Mouse (Mus musculus) thymus, adult 2 months (tissue): ENCODE data around the gene Mylip. TPM values are rescaled to one million over a fixed set of nuclear protein-coding genes. Genes with fewer than 3 reads are reported as not detected.

Source experiments
- DNase-seq: peaks from one replicate; pipeline ENCODE4 v3.0.0; 2021
- H3K27ac ChIP-seq: fragments of 200-500 bp; 2 replicates; pipeline ENCODE4 v1.5.1; 2012; ENCODE audit warnings: low read length, control low read depth; ENCODE audit not compliant: control insufficient read depth, insufficient read depth
- H3K27me3 ChIP-seq: fragments of 200-500 bp; 2 replicates; pipeline ENCODE4 v1.6.1; 2012; ENCODE audit warnings: mild to moderate bottlenecking, low read length, moderate library complexity, mixed read lengths; ENCODE audit not compliant: control insufficient read depth, insufficient read depth
- H3K36me3 ChIP-seq: fragments of 200-500 bp; 2 replicates; pipeline ENCODE4 v1.6.1; 2012; ENCODE audit warnings: mild to moderate bottlenecking, low read length, moderate library complexity; ENCODE audit not compliant: control insufficient read depth, insufficient read depth
- H3K4me1 ChIP-seq: fragments of 200-500 bp; replicated peaks from 2 replicates; pipeline ENCODE4 v1.6.1; 2012; ENCODE audit warnings: low read length; ENCODE audit not compliant: control insufficient read depth, insufficient read depth
- H3K4me3 ChIP-seq: fragments of 200-500 bp; 2 replicates; pipeline ENCODE4 v1.5.1; 2012; ENCODE audit warnings: mild to moderate bottlenecking, low read length, control low read depth, moderate library complexity; ENCODE audit not compliant: control insufficient read depth, insufficient read depth
- CTCF ChIP-seq: fragments of 200-500 bp; IDR thresholded peaks from 2 replicates; pipeline ENCODE4 v1.5.1; 2012; ENCODE audit warnings: mild to moderate bottlenecking, control low read depth, low read length, moderate library complexity, borderline replicate concordance; ENCODE audit not compliant: control insufficient read depth, poor library complexity, insufficient read depth; ENCODE audit errors: extremely low read depth
- POLR2A ChIP-seq: fragments of 200-500 bp; IDR thresholded peaks from 2 replicates; pipeline ENCODE4 v1.6.1; 2012; ENCODE audit warnings: mild to moderate bottlenecking, low read length, control low read depth, moderate library complexity; ENCODE audit not compliant: control insufficient read depth, poor library complexity, insufficient read depth; ENCODE audit errors: extremely low read depth
- WGBS: fragments of 180-500 bp; shearing (Covaris S2); methylation state at CpG from one replicate; pipeline ENCODE4 v1.1.7; 2018; 5-methylcytosine and 5-hydroxymethylcytosine counted together
- polyA plus RNA-seq: library from polyadenylated mRNA; depleted of rRNA; stranded (reverse); fragments of >200 nt; gene quantifications from 2 replicates; pipeline ENCODE4 v1.2.3, GENCODE M21; 2012

The Mylip gene
- polyA plus RNA-seq, 1 experiment: 54.0 TPM

DNA sequence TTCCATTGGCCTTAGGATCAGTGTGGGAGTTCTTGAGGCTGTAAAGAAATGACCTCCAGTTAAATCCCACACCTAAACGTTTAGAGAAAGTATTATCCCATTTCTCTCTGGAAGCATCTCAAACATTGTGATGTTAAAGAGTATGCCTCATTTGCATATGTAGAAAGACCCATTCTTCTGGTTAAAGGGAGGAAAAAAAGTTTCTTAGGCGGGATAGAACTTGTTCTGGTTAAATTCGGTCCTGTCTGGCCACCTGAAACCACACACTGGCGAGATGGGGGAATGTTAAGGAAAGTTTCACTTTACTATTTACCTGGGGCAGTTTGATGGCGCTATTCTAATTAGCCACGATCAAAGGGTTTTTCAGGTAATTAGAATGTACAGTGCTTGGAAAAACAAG, 14.7 kb upstream of the Mylip start:
- 77% methylated on average over 6 of the region's 6 CpGs for WGBS

DNA sequence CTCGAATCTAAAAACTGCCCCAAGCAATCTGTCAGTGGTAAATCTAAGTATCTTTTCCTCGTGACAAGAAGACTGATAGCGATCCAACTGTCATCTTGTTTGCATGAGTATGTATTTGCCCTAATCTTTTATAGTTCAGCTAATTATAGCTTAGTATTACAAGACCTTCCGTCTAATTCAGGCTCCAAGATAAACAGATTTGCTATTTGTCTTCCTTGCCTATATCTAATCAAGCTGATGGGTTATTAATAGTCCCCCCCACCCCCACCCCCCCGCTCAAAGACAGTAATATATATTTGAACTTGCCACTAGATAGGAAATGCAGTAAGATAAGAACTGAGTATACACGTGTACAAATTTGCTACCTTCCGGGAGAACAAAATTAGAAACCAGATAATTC, 7.3 kb upstream of the Mylip start:
- no peak for DNase-seq
- H3K4me3 ChIP-seq: no peak overlapping the region
- no peak for TF ChIP-seq CTCF
- no peak for TF ChIP-seq POLR2A
- H3K4me1 ChIP-seq: no peaks in the 10 kb centered on the region
- no peaks in the 10 kb centered on the region for H3K27me3 ChIP-seq
- 76% methylated on average over 7 of the region's 7 CpGs for WGBS
- H3K36me3 ChIP-seq: no peaks in the 10 kb centered on the region
- H3K27ac ChIP-seq: no peak overlapping the region

More for the DNA sequence above, 14.7 kb upstream of the Mylip start:
- H3K27me3 ChIP-seq: no peaks in the 10 kb centered on the region
- H3K27ac ChIP-seq: no peak overlapping the region
- TF ChIP-seq CTCF (no peak), POLR2A (no peak)
- H3K4me3 ChIP-seq: no peak overlapping the region
- no peaks in the 10 kb centered on the region for H3K36me3 ChIP-seq
- H3K4me1 ChIP-seq: no peaks in the 10 kb centered on the region; the same call in 1 of the 2 replicates
- no peak for DNase-seq

DNA sequence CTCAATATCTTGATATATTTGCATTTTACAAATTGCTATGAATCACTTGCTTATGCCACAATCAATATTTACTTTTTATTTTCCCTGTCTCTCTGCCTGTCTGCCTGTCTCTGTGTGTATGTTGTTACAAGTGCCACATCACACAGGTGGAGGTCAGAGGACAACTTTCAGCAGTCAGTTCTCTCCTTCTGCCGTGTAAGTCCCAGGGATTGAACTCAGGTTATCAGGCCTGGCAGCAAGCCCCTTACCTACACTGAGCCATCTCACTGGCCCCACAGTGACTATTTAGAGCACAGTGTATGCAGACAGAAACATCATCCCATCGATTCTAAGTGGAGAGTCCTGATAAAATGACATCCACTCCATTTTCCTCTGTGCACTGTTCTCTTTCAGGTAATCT, 4.9 kb upstream of the Mylip start:
- H3K36me3 ChIP-seq: no peaks in the 10 kb centered on the region

DNA sequence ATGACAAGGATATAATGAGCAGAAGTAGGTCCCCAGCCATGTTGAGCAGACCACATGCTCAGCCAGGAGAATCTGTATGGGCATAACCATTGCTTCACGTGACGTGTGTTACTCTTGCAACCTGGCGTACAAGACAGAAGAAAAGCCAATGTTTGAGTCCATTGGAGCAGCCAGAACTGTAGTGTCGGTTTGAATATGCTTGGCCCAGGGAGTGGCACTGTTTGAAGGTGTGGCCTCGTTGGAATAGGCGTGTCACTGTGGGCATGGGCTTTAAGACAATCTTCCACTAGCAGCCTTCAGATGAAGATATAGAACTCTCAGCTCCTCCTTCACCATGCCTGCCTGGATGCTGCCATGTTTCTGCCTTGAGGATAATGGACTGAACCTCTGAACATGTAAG, 4.0 kb upstream of the Mylip start:
- DNase-seq: no peak
- no peak for TF ChIP-seq CTCF
- no peak for TF ChIP-seq POLR2A
- H3K36me3 ChIP-seq: no peaks in the 10 kb centered on the region
- no peak overlapping the region for H3K4me3 ChIP-seq
- H3K27me3 ChIP-seq: no peaks in the 10 kb centered on the region
- no peak overlapping the region for H3K27ac ChIP-seq
- no peaks in the 10 kb centered on the region; the same call in 1 of the 2 replicates for H3K4me1 ChIP-seq
- WGBS: 92% methylated on average over 6 of the region's 6 CpGs

More for the DNA sequence above, 4.9 kb upstream of the Mylip start:
- Histone ChIP-seq H3K27ac (no peak overlapping the region), H3K27me3 (no peaks in the 10 kb centered on the region), H3K4me3 (no peak overlapping the region), H3K4me1 (no peaks in the 10 kb centered on the region; the same call in 1 of the 2 replicates)
- no peak for TF ChIP-seq POLR2A
- no peak for TF ChIP-seq CTCF
- 95% methylated on average over 2 of the region's 2 CpGs for WGBS
- no peak for DNase-seq

DNA sequence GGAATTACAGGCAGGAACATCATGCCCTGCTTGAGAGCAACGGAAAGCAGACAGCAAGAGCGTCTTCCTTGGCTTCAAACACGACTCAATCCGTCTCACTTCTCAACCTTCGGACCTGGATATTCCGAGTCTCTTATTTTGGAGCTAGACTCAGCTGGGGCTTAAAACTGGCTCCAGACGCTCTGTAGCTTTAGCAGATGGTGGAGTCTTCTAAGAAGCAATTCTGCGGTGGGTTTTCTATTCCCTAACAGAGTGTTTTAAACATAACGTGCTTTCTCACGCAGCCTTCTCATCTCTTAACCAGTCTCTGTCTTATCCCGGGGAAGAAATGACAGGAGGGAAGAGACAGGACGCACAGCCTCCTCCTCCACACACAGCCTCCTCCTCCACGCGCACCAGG, 3.3 kb upstream of the Mylip start:
- TF ChIP-seq POLR2A (no peak), CTCF (no peak)
- DNase-seq: no peak
- H3K27me3 ChIP-seq: no peaks in the 10 kb centered on the region

DNA sequence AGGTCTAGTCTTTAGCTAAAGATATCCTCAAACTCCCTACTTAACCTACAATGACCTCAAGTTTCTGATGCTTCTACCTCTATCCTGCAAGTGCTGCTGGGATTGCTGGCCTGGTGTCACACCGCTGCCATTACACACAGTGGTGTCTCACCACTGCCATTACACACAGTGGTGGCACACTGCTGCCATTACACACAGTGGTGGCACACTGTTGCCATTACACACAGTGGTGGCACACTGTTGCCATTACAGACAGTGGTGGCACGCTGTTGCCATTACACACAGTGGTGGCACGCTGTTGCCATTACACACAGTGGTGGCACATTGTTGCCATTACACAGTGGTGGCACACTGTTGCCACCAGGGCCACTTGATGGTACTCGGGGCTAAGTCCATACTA, 2.3 kb upstream of the Mylip start:
- TF ChIP-seq CTCF (no peak), POLR2A (no peak)
- Histone ChIP-seq H3K27ac (no peak overlapping the region), H3K27me3 (no peaks in the 10 kb centered on the region), H3K4me1 (peaks cover 4% of the 10 kb centered on the region), H3K36me3 (peaks cover 4% of the 10 kb centered on the region; the same call in 1 of the 2 replicates), H3K4me3 (no peak overlapping the region)
- 96% methylated on average over 4 of the region's 4 CpGs for WGBS
- no peak for DNase-seq

More for the DNA sequence above, 3.3 kb upstream of the Mylip start:
- no peaks in the 10 kb centered on the region; the same call in 1 of the 2 replicates for H3K4me1 ChIP-seq
- H3K36me3 ChIP-seq: no peaks in the 10 kb centered on the region
- no peak overlapping the region for H3K27ac ChIP-seq
- no peak overlapping the region for H3K4me3 ChIP-seq
- 98% methylated on average over 14 of the region's 14 CpGs for WGBS

DNA sequence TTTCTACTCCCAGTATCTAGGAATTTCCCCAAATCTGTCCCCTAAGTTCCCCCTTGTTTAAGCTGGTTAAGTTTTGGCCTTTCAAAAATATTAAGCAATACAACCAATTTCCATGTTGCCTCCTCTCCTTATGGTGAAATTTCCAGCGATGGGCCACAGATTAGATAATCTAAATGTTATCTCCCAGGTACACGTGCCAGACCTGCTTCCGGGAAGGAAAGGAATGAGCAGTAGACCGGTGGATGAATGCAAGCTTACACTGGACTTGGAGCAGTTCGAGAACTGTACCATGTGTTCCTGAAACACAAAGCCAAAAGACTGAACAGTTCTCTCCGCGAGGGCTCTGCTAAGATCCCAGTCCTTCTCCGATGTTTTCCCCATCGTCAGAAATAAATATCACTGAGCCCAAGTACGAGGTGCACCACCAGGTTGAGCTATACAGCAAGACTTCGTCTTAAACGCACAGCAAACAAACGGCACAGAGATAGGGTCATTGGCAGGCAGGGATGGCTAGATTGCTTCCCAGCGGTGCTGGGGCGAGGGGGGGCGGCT, 1.2 kb upstream of the Mylip start:
- Histone ChIP-seq H3K27me3 (no peaks in the 10 kb centered on the region), H3K27ac (no peak overlapping the region), H3K4me3 (no peak overlapping the region), H3K36me3 (peaks cover 15% of the 10 kb centered on the region), H3K4me1 (peaks cover 9% of the 10 kb centered on the region)
- WGBS: 96% methylated on average over 16 of the region's 16 CpGs
- TF ChIP-seq POLR2A (no peak), CTCF (no peak)
- DNase-seq: no peak
